20 mouse cellular contexts compared by ENCODE assay signal in genomic region chr1:39185833-39186232, GRCm38 (mm10). TPM values are rescaled to one million over a fixed set of nuclear protein-coding genes. Genes with fewer than 3 reads are reported as not detected.
DNase-seq lines count a peak whose midpoint lies in the region; ATAC-seq and TF ChIP-seq lines count a peak whose summit lies in the region.
"Had no signal": no experiment of that assay in that cellular context is flagged by ENCODE, and none has a peak within 500 bp of the region (broad histone marks: within the 10 kb centered on the region; RNA-seq: fewer than 3 reads in every experiment).

No protein-coding gene starts in this region.

- DNase-seq in heart, postnatal 4 days, result no peak
- DNase-seq in brain, adult 2 months (ENCODE audit: low read depth, low spot score), result peak; percentile 47
- DNase-seq in naive thymus-derived CD4-positive, alpha-beta T cell, adult 2 months (ENCODE audit: low read depth), result peak; percentile 66
- no peak for DNase-seq in adrenal gland, postnatal 4 days (ENCODE audit: low spot score in 2 of 2)
- no peak for DNase-seq in liver, postnatal 0 days
- DNase-seq: adrenal gland, postnatal 25 days; cerebellum, adult 2 months; cerebellum, postnatal 36 days; gastrocnemius, postnatal 10 days; kidney, adult 18-20 months; layer of hippocampus, postnatal 36 days; lung, postnatal 10 days had no signal

- peak overlapping the region; percentile 57 for H3K27ac ChIP-seq in heart, embryonic 13.5 days (replicated peaks)
- H3K27ac ChIP-seq in liver, postnatal 0 days (ENCODE audit: low read depth), result no peak overlapping the region
- H3K27ac ChIP-seq: hindbrain, embryonic 12.5 days; layer of hippocampus, adult 2 months; liver, embryonic 14.5 days; neural tube, embryonic 12.5 days had no signal

- no peaks in the 10 kb centered on the region for H3K9me3 ChIP-seq in heart, embryonic 13.5 days
- peaks cover 16% of the 10 kb centered on the region for H3K9me3 ChIP-seq in megakaryocyte, embryonic 14.5 days
- H3K9me3 ChIP-seq in liver, postnatal 0 days (ENCODE audit: low read length), result no peaks in the 10 kb centered on the region
- H3K9me3 ChIP-seq: G1E; neural tube, embryonic 12.5 days had no signal

- TF ChIP-seq EP300 in liver, postnatal 0 days (IDR thresholded peaks at IDR 0.05; ENCODE audit: low read depth), result no peak

- H3K9ac ChIP-seq in heart, embryonic 13.5 days, result no peak overlapping the region
- H3K9ac ChIP-seq in liver, postnatal 0 days (replicated peaks), result no peak overlapping the region
- H3K9ac ChIP-seq: hindbrain, embryonic 12.5 days; liver, embryonic 14.5 days; neural tube, embryonic 12.5 days had no signal

- H3K4me3 ChIP-seq in heart, embryonic 13.5 days, result no peak overlapping the region
- H3K4me3 ChIP-seq in megakaryocyte, embryonic 14.5 days (replicated peaks), result peak overlapping the region; percentile 78
- H3K4me3 ChIP-seq in liver, postnatal 0 days (ENCODE audit: low read depth, low read length), result no peak overlapping the region
- H3K4me3 ChIP-seq: hindbrain, embryonic 12.5 days; layer of hippocampus, adult 2 months; neural tube, embryonic 12.5 days had no signal

- no peak for ATAC-seq in heart, embryonic 13.5 days (ENCODE audit: extremely low read depth, insufficient number of reproducible peaks, low FRiP score, low TSS enrichment)
- no peak for ATAC-seq in megakaryocyte, adult 5-6 weeks (ENCODE audit: poor library complexity, severe bottlenecking)
- no peak for ATAC-seq in liver, postnatal 0 days

- no peaks in the 10 kb centered on the region for H3K36me3 ChIP-seq in heart, embryonic 13.5 days
- no peaks in the 10 kb centered on the region for H3K36me3 ChIP-seq in megakaryocyte, embryonic 14.5 days (replicated peaks; ENCODE audit: low read length)
- H3K36me3 ChIP-seq in liver, postnatal 0 days (replicated peaks; ENCODE audit: insufficient read depth, low read length), result no peaks in the 10 kb centered on the region
- H3K36me3 ChIP-seq: G1E; hindbrain, embryonic 12.5 days; neural tube, embryonic 12.5 days had no signal

- H3K4me1 ChIP-seq in heart, embryonic 13.5 days, result peaks cover 22% of the 10 kb centered on the region
- peaks cover 20% of the 10 kb centered on the region for H3K4me1 ChIP-seq in megakaryocyte, embryonic 14.5 days
- no peaks in the 10 kb centered on the region for H3K4me1 ChIP-seq in liver, postnatal 0 days (ENCODE audit: insufficient read depth)
- H3K4me1 ChIP-seq: hindbrain, embryonic 12.5 days; neural tube, embryonic 12.5 days had no signal

- TF ChIP-seq CTCF in liver, postnatal 0 days (IDR thresholded peaks at IDR 0.05; ENCODE audit: low read depth), result no peak

- H3K27me3 ChIP-seq in heart, embryonic 13.5 days (replicated peaks), result peaks cover 29% of the 10 kb centered on the region
- H3K27me3 ChIP-seq in megakaryocyte, embryonic 14.5 days (replicated peaks), result peaks cover 13% of the 10 kb centered on the region
- no peaks in the 10 kb centered on the region for H3K27me3 ChIP-seq in liver, postnatal 0 days (ENCODE audit: insufficient read depth, low read length)

- peak overlapping the region; percentile 27 for H3K4me2 ChIP-seq in heart, embryonic 13.5 days
- no peak overlapping the region for H3K4me2 ChIP-seq in liver, postnatal 0 days (ENCODE audit: low read depth, low read length)
- H3K4me2 ChIP-seq: hindbrain, embryonic 12.5 days; neural tube, embryonic 12.5 days had no signal

- WGBS in heart, embryonic 13.5 days, result 50% methylated on average over 5 of the region's 5 CpGs
- 69% methylated on average over 5 of the region's 5 CpGs for WGBS in liver, postnatal 0 days (ENCODE audit: insufficient replicate concordance)

RNA-seq across cellular contexts. Expression of gene Npas2, which starts 7.7 kb away (rescaled TPM):
- 0.42 and 0.53 TPM in 2 replicates for polyA plus RNA-seq in heart, embryonic 13.5 days (2015; fragmentation: Nextera tagmentation; extraction: Ambion mirVana)
- total RNA-seq in heart, postnatal 4 days (2021), result 10 to 100 TPM; 11.1 to 13.5 TPM
- 1.9 and 5.8 TPM in 2 replicates for polyA plus RNA-seq in megakaryocyte, embryonic 14.5 days (2012; ENCODE audit: insufficient read depth, low replicate concordance)
- total RNA-seq in megakaryocyte, adult 5-6 weeks (2015), result not detected in 2 replicates
- not detected in 2 replicates for total RNA-seq in megakaryocyte, adult 5-6 weeks (2017)
- total RNA-seq in adrenal gland, postnatal 4 days (2021), result 1 to 10 TPM; 8.0 to 9.5 TPM
- 0.11 and 0.15 TPM in 2 replicates for polyA plus RNA-seq in liver, postnatal 0 days (2015; fragmentation: Nextera tagmentation; extraction: Ambion mirVana)
- polyA plus RNA-seq: G1E had no signal

Comparison
In these comparisons a context has a peak if more than half of its experiments do, and no peak if none do; other contexts are left out.
1. DNase-seq: peak in brain, adult 2 months (single experiment) and naive thymus-derived CD4-positive, alpha-beta T cell, adult 2 months (single experiment); none in heart, postnatal 4 days (single experiment), adrenal gland, postnatal 4 days (0 of 2) and liver, postnatal 0 days (single experiment).
2. RNA of gene Npas2, which starts 7.7 kb away (total RNA-seq): 11.1 to 13.5 TPM in heart, postnatal 4 days and 8.0 to 9.5 TPM in adrenal gland, postnatal 4 days; not detected in megakaryocyte, adult 5-6 weeks; every median in the first group is over 4 times any median in the second.